Mouse (Mus musculus) cerebellum, adult 8-10 months (tissue): Measurements from ENCODE around the gene G430095P16Rik.

Experiments used
- DNase-seq: peaks from one replicate; pipeline ENCODE4 v3.0.0; 2022

G430095P16Rik gene

DNA sequence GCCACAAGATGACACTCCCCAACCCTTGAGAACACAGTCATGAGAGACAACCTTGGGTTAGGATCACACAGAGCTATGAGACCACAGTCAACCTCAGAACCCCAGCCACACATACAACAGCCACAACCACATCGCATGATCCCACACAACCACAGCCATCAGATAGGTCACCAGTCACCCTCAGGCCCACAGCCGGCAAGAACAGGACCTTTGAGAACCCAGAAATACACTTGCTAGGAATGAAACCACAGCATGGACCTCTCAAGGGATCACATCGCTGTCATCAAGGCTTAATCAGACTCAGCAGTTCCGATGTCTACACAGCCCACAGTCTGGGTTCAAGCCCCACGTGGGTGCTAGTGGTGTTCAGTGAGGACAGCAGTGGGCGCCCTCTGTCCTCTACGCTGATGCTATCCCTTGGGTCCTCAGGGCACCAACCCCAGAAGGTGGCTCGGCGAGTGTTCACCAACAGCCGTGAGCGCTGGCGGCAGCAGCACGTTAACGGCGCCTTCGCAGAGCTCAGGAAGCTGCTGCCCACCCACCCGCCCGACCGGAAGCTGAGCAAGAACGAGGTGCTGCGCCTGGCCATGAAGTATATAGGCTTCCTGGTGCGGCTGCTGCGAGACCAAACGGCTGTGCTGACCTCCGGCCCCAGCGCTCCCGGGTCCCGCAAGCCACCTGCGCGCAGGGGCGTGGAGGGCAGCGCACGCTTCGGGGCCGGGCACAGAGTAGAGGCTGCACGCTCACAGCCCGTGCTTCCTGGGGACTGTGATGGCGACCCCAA is 19.1 kb upstream of the G430095P16Rik start:
- DNase-seq, result no peak

GRCm38 (mm10) chr8:84704356-84704755 is 18.5 kb upstream of the G430095P16Rik start:
- peak; percentile 62 for DNase-seq

DNA sequence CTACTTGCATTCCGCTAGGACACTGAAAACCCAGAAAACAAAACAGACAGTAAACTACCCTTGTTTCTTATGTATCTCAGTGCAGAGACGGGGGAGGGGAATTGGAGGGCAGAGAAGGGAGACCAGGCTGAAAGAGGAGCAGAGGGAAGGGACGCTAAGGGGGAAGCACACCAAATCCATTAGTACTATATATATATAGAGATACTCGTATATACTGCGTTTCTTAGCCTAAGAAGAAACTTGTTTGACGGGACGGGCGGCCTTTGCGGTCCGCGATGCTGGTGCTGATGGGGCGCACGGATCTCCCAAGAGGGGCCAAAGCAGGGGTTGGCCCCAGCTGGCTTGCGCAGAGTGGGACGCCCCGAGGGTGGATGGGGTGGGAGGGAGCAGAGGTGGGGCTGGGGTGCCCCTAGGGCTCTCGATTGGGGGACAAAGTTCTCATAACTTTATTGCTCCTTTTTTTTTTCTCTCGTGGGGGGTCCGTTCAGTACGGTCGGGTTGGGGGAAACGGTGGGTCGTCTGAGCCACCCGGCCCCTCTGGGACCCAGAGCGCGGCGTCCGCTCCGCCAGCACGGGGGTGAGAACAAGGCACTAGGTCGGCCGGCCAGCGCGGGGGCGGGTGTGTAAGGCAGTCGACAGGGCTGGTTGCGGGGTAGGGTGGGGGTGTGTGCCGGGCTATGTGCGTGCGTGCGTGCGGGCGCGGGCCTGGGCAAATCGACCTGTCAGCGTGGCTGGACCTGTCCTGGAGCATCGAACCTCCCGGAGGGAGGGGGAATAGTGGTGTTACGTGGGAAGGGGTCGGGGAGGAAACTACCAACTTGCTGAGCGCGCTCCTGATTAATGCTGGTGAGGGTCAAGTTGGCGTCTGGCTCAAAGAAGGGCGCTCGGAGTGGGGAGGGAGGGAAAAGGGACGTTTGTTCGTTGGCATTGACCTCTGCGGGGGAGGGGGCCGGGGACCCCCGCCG is 17.7 kb upstream of the G430095P16Rik start:
- DNase-seq, result peak; percentile 29

GRCm38 (mm10) chr8:84705960-84706359 is 16.8 kb upstream of the G430095P16Rik start:
- DNase-seq, result no peak

- DNase-seq, result no peak
These were observed 16.1 kb upstream of the G430095P16Rik start for GRCm38 (mm10) chr8:84706610-84707266.

DNA sequence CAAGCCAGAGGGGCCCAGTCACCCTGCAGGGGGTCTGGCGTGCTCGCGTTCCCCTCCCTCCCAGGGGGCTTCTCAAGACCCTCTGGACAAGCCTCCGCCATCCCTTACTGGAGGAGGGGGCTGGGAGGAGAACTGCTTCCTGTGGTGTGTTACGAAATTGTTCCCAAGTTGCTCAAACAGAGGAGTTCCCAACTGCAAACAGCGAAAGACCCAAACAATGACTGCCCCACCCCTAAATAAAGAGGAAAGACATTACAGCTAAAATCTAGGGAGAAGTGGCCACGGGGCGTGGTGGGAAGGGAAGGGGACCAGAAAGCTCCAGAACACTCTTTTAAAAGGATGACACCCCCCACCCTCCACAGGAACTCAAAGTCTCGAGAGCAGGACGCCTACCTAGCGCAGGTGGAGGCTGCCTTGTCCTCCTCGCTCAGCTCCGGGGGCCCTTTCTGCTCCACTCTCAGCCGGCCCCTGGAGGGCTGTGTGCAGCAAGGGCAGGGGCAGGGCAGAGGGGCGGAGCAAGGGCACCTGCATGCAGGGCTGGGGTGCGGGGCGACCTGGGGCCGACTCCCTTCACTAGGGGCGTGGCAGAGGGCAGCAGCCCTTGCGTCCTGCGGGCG is 15.4 kb upstream of the G430095P16Rik start:
- DNase-seq, result no peak

- no peak for DNase-seq
These were observed 14.7 kb upstream of the G430095P16Rik start for GRCm38 (mm10) chr8:84708071-84708541.

DNA sequence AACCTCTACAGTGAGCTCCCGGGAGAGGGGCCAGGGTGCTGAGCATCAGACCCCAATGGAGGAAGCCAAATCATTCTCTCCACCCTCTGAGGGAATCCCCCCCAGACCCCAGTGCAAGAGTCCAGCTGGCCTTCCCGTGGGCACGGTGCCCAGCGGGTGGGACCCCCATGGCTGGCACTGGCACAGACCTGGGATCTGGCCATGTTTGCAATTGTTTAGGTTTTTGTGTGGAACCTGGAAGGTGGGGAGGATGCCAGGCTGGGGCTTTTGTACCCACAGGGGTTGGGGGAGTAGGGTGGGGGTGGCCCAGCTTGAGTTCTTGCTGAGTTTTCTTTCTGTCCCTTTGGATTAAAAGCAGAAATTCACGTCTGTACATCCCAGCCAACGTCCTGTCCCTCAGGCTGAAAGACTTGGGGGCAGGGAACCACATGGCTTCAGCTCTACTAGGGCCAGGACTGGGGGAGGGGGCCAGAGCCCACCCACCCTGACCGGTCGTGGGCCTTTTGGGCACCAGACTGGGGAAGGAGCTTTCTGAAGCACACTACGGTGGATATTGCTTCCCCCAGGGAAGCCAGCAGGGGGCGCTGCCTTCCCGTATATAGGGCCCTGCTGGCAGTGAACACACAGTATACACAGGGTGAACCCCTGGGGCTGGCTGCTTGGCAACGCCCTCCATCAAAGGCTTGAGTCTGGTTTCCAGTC is 13.9 kb upstream of the G430095P16Rik start:
- DNase-seq, result peak; percentile 89

- DNase-seq, result no peak
These were observed 12.9 kb upstream of the G430095P16Rik start for GRCm38 (mm10) chr8:84709931-84710330.

GRCm38 (mm10) chr8:84711312-84711711 is 11.5 kb upstream of the G430095P16Rik start:
- DNase-seq, result no peak

GRCm38 (mm10) chr8:84711933-84712758 is 10.7 kb upstream of the G430095P16Rik start:
- DNase-seq, result no peak

- no peak for DNase-seq
These were observed 10.1 kb upstream of the G430095P16Rik start for GRCm38 (mm10) chr8:84712759-84713120.

- no peak for DNase-seq
These were observed 9.4 kb upstream of the G430095P16Rik start for GRCm38 (mm10) chr8:84713381-84713780.

DNA sequence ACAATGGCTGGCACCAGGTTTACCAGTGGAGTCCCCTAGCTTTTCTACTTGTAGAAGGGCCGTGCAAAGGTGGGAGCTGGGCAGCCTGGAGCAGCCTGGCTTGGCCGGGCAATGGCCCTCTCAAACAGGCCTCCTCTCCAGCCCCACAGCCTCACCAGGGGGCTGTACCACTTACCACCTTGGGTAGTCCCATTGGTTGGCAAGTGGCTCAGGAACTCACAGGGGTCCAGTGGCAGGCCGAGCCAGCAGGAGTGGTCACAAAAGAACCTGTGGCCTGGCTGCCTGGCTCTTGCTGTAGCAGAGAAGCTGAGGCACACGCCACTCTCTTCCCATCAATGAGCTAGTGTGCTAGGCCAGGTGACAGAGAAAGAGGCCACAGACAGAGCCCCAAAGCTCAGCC is 8.6 kb upstream of the G430095P16Rik start:
- no peak for DNase-seq

- no peak for DNase-seq
These were observed 6.8 kb upstream of the G430095P16Rik start for GRCm38 (mm10) chr8:84715893-84716468.

GRCm38 (mm10) chr8:84716790-84717189 is 6.0 kb upstream of the G430095P16Rik start:
- DNase-seq, result no peak

DNA sequence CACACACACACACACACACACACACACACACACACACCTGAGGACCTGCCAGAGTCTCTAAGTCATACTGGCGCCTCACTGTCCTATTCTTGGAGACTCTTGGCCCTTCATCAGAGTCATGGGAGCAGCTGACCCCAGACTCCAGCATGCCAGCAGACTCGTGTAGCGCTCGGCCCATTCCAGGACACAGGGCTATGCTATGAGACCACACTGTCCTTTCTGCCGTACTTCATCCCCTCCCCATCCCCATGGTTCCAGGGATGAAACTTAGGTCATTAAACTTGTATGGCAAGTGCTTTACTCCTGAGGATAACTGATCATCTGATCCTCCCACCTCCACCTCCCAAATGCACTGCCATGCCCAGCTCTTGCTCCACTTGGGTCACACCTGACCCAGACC is 4.3 kb upstream of the G430095P16Rik start:
- no peak for DNase-seq

- DNase-seq, result no peak
These were observed 3.7 kb upstream of the G430095P16Rik start for GRCm38 (mm10) chr8:84718959-84719690.

DNA sequence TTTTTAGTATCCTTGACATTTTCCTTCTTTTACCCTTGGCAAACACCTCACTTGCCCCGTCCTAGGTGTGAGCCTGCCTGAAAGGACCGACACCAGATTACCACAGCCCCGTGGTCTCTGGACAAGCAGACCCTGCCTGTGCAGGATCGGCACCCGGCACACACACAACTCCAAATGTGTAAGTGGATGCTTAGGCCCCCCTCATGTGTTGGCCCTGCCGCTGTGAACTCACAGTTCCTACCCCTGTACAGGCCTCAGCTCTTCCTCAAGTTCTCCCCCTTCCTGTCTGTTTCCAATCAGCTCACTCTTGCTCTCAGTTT is 317 bp upstream of the G430095P16Rik start:
- DNase-seq, result no peak

- peak; percentile 51 for DNase-seq
These were observed 729 bp downstream of the G430095P16Rik start for GRCm38 (mm10) chr8:84723571-84723900.
